Mouse (Mus musculus) B cell, adult 2 months (primary cell): ENCODE results near the gene 4930455H04Rik.

Experiments used
- DNase-seq, 2 experiments: peaks; one replicate each; pipeline ENCODE4 v3.0.0; 2022

Gene 4930455H04Rik

DNA sequence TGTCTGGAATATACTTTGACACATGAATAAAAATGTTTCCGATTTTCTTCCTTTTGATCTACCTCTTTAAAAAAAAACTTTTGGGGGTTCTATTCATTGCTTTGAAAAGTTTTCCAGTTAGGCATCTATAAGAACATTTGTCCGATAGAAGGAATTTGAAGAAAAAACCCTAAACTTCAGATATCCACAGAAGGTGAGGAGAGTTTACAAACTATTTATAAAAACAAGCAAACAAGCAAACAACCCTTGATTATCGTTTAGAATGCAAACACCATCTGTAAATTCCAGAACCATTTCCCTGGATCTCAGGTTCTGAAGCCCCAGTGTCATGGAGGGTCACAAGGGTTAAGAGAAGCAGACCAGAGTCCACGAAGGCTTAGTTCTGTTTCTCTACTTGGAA lies at the start of gene 4930455H04Rik:
Gene 4930455H04Rik (plus strand): TSS at position 301 of the 400 bp plus-strand sequence.
- no peak for DNase-seq

DNA sequence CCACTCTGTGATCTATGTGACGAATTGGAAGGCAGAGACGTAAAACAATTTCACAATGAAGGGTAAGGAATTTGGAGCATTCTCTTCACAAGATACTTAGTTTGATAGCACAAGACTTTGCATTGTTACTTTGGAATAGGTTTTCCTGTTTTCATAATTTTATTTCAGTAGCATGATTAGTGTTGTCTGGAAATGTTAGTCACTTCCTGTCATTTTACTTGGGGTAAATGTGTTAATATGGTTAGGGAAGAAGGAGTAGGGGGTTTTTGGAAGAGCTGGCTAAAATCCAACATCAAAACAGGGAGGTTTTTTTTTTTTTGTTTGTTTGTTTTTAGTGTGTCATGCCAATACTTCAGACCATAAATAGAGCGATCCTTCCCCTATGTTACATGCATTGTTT lies 46.5 kb upstream of the 4930455H04Rik start:
- no peak for DNase-seq

DNA sequence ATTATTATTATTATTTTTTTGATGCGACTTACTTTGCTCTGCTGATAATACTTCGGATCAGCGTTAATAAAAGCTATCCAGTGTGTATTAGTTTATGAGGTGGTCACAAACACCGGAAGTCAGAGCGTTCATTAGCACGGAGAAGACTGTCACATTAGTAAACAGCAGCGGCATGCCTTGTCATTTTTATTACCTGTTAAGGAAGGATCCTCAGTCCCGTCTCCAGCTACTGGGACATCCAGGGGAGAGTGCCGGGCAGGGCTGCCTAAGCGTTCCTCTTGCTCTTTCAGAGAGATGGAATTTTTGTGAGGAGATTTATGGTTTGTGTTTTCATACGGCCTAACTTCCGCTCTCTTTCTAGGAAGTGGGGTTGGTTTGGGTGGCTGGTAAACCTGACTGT lies 45.0 kb upstream of the 4930455H04Rik start:
- no peak for DNase-seq

DNA sequence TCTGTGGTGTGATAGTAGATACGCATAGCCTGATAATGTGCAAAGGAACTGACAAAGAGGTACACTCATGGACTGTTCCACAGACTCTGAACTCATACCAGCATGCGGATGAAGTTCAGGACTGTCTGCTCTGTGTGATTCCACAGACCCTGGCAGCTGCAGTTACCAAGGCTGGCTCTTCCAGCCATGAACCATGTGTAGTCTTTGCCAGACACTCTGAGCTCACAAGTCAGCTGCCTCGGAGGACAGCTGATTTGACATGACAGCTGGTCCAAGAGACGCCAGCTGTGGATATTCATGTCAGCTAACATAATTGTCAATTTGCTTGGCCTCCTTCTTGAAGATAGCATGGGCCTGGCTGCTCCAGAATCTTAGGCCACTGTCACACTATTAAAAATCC lies 39.1 kb upstream of the 4930455H04Rik start:
- DNase-seq = no peak

DNA sequence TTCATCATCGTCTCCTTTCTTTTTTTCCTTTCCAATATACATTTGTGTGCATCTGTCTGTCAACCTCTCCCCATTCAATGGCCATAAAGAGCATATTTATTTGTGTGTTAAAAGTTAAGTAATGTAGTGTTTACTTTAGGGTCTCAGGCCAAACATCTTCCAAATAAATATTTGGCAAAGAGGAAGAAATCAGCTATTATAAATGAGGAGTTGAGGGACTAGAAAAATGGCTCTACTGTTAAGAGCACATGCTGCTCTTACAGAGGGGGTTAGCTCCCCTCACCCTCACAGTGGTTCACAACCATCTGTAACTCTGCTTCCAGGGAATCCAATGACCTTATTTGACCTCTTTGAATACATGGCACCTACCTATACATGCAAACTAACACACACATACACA lies 34.9 kb upstream of the 4930455H04Rik start:
- DNase-seq = no peak

DNA sequence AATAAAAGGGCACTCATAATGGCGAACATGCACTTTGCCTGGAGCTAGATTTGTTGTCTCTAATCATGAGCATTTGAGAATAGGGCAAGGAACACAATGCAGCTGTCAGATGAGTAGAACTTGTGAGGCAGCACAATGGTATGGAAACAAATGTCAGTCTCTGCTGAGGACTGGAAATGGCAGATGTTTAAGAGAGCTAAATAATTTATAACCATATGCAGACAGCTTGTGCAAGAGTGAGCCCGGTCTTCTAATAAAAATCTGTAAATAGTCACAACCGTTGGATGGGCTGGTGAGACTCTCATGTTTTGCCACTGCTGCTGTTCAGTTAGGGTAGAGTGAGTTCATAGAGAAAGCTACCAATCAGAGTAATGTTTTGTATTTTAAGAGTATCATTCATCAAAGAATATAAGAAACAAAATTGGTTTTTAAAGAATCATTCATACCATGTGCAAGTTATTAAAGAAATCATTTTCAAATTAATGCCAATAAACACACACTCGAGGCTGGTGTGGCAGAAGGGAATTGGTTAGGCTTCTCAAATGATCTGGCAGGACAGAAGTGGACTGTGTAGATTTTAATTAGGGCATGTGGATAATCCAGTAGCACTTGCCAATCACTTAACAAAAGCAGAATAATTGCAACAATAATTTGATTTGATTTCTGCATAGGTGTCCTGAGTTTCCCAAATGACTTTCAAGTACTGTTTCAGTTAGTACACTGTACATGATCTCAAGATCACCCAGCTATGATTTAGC lies 31.0 kb upstream of the 4930455H04Rik start:
- no peak for DNase-seq

DNA sequence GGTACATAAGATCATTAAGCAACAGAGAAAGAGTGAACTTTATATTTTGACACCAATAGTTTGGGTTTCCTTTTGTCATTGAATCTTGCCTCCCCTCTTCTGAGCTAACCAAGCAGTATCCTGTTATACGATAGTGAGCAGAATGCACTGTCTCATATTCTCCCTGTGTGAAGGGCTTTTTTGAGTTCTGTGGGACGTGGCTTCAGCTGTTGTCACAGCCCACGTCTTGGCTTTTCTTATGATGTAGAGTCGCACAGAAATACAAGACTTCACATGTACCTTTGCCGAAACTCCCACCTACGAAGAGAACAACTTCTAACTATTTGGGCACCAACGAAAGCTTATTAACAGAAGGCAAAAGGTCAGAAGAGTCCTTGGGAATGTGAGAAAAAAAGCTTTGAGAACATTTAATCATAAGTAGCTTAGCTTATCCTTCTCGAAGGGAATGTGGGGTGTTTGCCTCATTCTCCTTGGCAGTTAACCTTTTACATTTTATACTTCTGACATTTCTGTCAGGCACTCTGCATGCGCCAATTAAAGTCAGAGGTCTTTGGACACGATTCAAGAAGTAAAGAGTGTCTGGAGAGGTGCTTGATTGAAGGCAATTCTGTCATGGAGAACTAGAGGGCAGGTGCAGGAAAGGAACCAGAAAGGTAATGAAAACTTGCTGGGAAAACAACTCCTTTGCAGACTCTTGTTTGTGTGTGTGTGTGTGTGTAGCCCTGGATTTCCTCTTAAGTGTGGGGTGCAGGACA lies 27.1 kb upstream of the 4930455H04Rik start:
- no peak for DNase-seq

DNA sequence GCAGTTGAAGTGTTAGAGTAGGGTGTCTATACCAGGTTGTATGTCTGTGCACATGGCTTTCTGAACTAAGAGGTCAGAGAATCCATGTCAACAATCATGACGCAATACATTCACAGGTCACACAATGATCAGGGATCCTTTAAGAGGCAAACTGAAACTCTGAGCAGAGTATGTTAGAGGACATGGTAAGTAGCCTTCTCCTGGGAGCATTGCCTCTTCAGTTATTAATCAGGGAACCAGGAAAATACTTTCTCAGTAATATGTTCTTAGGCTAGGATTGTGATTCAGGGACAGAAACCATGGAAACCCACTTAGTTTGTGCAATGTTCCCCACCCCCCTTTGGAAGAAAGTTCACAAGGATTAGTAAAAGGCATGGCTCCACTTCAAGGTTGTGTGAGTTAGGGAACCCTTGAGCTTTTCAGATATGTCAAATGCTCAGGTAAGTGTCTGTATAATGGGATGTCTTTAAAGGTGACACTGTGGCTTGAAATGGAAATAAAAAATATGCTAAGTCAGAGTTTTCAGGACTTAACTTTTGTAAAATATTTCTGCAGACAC lies 26.4 kb upstream of the 4930455H04Rik start:
- no peak for DNase-seq

DNA sequence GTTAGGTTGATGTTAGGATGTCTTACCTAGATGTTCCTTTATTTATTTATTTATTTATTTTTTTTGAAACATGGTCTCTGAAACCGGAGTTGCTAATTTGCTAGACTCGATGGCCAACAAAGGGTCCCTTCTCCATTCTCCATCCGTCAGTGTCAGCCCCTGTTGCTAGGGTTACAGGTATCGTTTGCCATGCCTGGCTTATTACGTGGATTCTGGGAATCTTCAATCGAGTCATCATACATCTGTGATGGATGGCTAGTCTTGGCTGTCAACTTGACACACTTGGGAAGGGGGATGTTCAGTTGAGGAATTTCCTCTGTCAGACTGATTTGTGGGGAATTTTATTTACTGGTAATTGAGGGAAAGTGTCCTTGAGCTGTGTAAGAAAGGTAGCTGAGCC lies 25.3 kb upstream of the 4930455H04Rik start:
- DNase-seq = no peak

DNA sequence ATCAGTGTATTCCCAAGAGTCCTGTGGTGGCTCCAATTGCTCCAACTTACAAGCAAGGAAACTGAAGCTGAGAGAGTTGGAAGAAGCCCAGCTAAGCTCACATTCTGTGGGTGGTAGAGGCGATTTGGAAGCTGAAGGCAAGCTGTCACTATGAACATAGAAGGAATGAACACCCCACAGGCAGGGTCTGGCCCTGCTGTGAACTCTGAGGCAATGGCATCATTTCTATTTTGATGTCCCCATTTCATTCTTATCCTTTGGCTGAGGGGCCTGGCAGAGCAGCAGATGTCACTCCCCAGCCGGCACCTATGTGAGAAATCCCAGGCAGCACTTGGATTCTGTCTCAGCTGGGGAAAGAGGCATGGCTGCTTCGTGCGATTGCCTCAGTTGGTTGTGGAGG lies 24.6 kb upstream of the 4930455H04Rik start:
- DNase-seq = no peak

DNA sequence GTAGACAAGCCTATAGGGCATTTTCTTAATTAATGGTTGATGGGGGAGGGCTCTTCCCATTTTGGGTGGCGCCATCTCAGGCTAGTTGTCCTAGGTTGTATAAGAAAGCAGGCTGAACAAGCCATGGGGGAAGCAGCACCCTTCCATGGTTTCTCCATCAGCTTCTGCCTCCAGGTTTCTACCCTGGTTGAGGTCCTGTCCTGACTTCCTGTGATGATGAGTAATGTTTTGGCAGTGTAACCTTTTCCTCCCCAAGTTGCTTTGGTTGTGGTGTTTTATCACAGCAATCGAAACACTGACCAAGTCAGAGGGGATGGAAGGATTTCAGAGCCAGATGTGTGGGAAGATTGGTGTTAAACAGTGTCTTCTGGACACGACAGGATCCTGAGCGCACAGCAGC lies 21.6 kb upstream of the 4930455H04Rik start:
- DNase-seq = no peak

DNA sequence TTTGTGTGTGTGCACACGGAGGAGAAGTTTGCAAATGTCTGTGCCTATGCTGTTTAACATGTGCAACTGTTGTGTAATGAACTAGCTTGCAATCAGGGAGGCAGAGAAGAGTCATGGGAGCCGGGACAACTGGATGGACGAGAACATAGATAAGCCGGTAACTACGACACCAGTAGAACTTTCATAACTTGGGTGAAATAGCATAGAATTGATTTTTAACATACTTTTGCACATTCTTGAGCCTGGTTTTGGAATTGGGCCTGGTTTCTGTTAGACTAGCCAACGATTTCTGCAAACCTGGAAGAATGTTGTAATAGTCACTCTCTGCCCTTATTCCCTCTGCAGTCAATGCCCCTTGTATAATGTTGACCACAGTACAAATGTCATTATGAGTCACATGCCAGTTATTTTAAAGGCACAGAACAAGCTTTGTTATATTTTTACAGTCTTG lies 17.4 kb upstream of the 4930455H04Rik start:
- no peak for DNase-seq

DNA sequence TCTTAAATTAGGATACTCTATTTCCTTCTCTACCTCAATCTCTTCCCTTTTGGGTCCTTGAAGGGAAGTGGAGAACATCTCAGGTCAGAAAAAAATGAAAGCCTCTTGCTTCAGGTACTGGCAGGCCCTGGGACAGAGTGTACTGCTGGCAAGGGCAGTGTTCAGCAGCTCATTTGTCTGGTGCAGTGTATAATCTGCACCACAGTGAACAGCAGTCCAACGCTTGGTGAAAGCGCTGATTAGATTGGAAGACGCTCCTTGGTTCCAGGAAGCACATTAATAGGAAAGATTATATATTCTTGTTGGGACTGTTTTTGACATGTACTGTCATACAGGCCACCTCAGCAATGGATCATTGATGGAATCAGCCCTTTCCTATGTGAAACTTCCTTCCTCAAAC lies 16.6 kb upstream of the 4930455H04Rik start:
- DNase-seq = no peak

DNA sequence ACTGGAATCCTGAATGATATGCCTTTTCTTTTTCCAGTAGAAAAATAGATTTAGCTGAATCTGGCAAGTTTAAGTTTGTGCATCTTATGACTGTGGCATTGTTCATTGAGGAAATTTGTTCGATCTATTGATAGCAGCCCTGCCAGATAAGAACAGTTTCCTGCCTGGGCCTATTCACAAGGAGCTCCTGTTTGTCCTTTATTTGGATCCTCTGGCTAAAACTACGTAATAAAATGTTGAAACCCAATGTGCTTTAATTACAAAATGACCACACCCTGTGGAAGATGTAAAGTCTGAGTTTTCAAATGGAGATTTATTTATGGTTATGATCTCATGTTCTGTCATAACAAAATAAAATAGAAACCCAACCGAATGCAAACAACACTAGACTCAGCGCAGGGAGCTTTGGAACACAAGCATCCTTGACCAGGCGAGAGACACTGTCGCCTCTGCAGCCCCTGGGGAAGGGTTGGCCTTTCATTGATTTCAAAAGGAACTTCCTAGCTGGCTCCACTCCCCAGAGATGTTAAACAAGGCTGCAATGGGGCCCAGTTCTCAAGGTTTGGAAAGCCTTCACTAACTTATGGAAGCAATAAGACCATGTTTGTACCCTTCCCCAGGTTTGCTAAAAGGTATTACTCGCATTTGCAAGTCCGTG lies 15.7 kb upstream of the 4930455H04Rik start:
- no peak for DNase-seq

DNA sequence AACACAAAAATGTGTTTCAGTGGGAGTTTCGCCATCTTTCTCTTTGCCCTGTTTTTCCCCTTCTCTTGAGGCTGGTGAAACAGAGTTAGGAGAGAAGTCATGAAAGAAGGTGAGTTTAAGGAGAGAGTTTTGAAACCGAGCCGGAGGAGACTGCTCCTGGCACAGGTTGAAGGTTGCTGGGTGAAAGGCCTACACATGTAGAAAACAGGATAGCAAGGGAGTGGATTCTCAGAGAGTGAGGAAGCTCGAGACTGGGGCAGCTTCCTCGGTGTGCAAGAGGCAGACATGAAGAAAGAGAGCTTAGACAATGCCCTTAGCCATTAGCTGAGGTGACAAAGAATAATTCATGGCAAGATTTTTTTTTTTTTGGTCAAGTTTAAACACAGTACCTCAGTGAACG lies 14.7 kb upstream of the 4930455H04Rik start:
- DNase-seq = no peak

DNA sequence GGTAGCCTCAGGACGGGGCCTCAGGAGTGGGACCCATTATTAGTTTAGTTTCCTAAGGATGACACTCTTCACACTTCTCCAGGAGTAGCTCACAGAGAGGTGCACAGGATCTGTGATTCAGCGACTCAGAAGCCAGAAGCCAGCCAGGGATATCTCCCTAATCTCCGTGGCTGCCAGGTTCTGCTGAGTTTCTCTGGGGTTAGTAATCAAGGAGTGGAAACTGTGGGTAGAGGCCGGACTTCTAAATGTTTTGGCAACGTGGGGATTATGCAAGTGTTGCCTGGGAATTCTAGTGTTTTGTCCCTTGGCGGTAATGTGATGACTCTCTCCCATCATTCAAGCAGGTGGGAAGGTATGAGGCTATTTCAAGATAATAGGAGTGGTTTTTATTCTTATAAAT lies 13.0 kb upstream of the 4930455H04Rik start:
- no peak for DNase-seq

DNA sequence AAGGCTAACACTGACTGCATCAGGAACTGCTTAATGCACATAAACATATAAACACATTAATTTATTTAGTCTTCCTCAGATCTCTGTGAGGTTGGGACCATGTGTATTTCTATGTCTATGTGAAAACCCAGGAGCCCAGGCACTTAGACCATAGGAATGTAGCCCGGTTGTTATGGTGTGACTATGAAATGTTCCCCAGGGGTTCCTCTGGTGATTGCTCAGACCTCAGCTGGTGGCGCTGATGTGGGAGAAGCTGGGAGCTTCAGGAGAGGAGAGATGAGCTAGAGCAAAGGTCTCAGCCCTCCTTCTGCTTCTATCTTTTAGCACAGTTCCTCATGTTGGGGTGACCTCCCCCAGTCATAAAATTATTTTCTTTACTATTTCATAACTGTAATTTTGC lies 7.7 kb upstream of the 4930455H04Rik start:
- no peak for DNase-seq

DNA sequence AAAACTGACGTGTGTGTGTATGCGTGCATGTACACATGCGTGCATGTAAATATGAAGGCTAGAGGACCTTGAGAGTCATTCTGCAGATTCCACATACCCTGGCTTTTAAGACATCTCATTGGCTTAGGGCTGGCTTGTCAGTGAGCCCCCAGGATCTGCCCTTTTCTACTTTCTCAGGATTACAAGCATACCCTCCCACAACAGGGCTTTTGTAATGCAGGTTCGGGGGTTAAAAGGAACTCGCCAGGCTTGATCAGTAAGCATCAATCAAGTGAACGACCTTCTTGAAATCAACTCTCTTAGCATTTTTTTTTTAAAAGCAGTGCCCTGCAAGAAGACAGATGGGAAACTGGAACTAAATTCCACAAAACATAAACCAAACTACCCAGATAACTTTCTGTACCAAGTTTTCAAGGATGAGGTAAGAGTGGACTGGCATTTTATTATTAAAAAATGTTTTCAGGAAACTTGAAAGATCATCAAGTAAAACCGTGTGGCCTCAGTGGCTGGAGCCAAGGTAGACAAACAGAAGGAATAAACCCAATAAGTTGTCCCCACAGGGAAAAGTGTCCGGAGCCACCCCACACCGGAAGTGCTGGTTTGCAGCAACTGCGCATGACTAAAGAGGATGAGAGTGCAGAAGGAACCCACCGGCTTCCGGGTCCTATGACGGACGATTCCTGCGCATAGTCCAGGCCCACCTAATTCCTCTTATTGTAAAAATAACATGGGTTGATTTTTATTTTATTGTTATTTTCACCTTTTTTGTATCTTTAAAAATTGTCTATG lies 6.5 kb upstream of the 4930455H04Rik start:
- DNase-seq = no peak

DNA sequence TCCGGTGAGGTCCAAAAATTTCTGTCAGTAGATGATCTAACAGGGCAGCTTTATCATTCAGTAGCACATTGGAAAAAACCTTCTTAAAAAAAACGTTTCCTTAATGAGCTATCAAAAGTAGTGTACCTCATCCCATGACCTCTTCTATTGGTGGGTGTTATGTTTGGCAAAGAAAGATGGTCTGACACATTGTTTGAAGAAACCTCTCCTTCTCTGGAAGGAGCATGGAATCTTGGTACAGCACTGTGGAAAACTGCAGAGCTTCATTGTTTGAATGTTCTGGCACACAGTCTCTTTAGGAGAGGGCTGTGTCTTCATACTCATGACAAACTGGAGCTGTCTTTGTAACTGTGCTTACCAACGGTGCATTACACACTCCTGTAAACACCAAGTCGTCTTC lies 4.9 kb upstream of the 4930455H04Rik start:
- DNase-seq = no peak

DNA sequence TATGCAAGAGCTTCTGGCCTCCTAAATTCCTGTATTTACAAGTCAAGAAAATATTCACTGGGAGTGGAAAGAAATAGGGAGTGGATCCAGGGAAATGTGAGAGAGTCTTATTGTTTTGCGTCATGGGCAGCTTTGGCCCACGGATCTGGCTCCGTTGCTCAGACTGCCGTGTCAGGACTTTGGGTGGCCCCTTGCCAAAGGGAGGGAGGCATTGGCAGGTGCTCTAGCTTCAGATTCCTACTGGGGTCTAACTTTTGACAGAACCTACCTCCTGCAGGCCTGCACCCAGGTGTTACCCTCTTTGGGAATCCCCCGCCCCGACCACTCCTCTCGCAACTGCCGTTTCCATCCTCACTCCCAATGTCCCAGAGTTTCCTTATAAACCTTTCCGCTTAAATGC lies 3.6 kb upstream of the 4930455H04Rik start:
- no peak for DNase-seq

DNA sequence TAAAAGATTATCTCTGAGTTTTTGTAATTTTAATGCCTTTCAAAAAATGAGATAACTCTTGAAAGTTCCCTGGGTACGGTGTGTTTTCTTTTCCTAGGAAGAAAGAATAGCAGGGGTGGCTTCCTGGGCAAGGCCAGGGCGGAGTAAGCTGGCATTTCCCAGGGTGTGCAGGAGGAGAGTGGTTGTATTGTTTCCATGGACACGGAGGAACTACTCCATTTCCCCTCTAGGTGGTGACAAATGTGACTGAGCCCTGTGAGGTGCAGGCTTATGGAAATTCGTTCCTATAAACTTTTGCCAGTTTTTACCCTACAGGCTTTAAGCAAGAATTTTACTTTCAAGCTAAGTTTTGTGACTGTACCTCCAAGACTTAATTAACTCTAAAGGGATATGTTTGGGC lies 1.8 kb upstream of the 4930455H04Rik start:
- DNase-seq = no peak

DNA sequence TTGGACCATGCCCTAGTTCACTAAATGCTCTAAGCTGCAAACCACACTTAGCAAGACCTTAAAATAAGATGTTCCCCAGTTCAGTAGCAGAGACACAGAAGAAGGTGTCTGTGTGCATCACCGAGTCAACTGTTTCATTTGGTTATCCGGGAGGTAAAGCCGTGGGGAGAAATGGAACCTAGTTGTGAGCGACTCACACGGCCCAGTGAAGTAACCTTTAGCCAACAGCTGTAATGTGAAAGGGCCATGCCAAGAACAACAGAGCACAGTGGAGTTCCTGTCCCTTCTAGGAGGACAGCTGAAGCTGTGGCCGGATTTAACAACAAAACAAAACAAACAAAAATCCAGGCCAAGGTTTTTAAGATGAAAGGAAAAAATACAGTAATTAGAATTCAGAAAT lies 1.3 kb upstream of the 4930455H04Rik start:
- DNase-seq = no peak

DNA sequence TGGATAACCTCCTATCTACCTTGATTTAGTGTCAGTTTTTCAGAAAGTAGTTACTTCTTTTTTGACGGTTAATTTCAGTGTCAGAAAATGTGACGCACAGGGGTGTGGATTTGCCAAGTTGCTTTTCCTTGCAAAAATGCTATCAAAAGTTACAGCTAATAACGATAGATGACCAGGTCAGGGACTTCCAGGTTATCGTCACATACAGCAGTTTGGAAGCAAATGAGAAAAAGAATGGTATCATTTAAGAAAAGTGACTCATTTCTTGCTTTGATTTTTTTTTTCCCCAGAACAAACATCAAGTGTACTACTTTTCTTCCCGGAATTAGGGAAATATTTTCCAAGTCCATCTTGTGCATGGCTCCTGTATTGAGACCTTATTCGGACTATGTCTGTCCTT lies 631 bp upstream of the 4930455H04Rik start:
- no peak for DNase-seq
